Mouse (Mus musculus) limb, embryonic 14.5 days (tissue): ENCODE results near the gene St6galnac4. TPM values are rescaled to one million over a fixed set of nuclear protein-coding genes. Genes with fewer than 3 reads are reported as not detected.

Experiments
- ATAC-seq: fragments of 200-750 bp; cut with Nextera tagmentation; 2 replicates; pipeline ENCODE4 v1.8.0; 2017; ENCODE audit warnings: low read depth, moderate number of reproducible peaks, moderate TSS enrichment; ENCODE audit not compliant: low FRiP score
- DNase-seq: peaks from one replicate; pipeline ENCODE4 v3.0.0-alpha.2; 2015; ENCODE audit warnings: low spot score
- H3K27ac ChIP-seq: fragments of 300-500 bp; sonication (generic); replicated peaks from 2 replicates; pipeline ENCODE4 v1.5.1; 2014; ENCODE audit warnings: low read depth, mild to moderate bottlenecking, low read length, moderate library complexity, mixed read lengths
- H3K27me3 ChIP-seq: fragments of 300-500 bp; sonication (generic); 2 replicates; pipeline ENCODE4 v1.6.1; 2014; ENCODE audit warnings: low read length, mixed read lengths; ENCODE audit not compliant: control insufficient read depth, insufficient read depth
- H3K36me3 ChIP-seq: fragments of 300-500 bp; sonication (generic); 2 replicates; pipeline ENCODE4 v1.6.1; 2014; ENCODE audit warnings: mild to moderate bottlenecking, low read length, moderate library complexity, mixed read lengths; ENCODE audit not compliant: control insufficient read depth, insufficient read depth
- H3K4me1 ChIP-seq: fragments of 300-500 bp; sonication (generic); 2 replicates; pipeline ENCODE4 v1.6.1; 2014; ENCODE audit warnings: antibody characterized with exemption, low read length, mixed read lengths; ENCODE audit not compliant: control insufficient read depth, insufficient read depth
- H3K4me2 ChIP-seq: fragments of 300-500 bp; sonication (generic); replicated peaks from 2 replicates; pipeline ENCODE4 v1.6.1; 2014; ENCODE audit warnings: low read depth, mild to moderate bottlenecking, low read length, moderate library complexity; ENCODE audit not compliant: severe bottlenecking
- H3K4me3 ChIP-seq: fragments of 300-500 bp; sonication (generic); replicated peaks from 2 replicates; pipeline ENCODE4 v1.5.1; 2014; ENCODE audit warnings: low read length
- H3K9ac ChIP-seq: fragments of 300-500 bp; sonication (generic); 2 replicates; pipeline ENCODE4 v1.6.1; 2014; ENCODE audit warnings: mild to moderate bottlenecking, low read depth, low read length, moderate library complexity; ENCODE audit not compliant: severe bottlenecking
- H3K9me3 ChIP-seq: fragments of 300-500 bp; sonication (generic); 2 replicates; pipeline ENCODE4 v1.6.1; 2016; ENCODE audit warnings: low read length; ENCODE audit not compliant: control insufficient read depth
- POLR2A ChIP-seq: fragments of 200-500 bp; IDR thresholded peaks from 2 replicates; pipeline ENCODE4 v1.8.0; 2012; ENCODE audit warnings: inconsistent platforms, mild to moderate bottlenecking, moderate library complexity, borderline replicate concordance; ENCODE audit not compliant: insufficient read depth, insufficient read length; ENCODE audit errors: extremely low read depth
- WGBS: fragments of 180-500 bp; shearing (Covaris S2); extraction: QIAGEN DNeasy Blood & Tissue Kit; methylation state at CpG from one replicate; pipeline ENCODE4 v1.1.7; 2014; 5-methylcytosine and 5-hydroxymethylcytosine counted together
- polyA plus RNA-seq, 2 experiments: library from polyadenylated mRNA; depleted of rRNA in 1 of 2; stranded (reverse) in 1 of 2; unstranded in 1 of 2; fragments of >200 nt; fragmentation: Nextera tagmentation in 1 of 2; extraction: Ambion mirVana in 1 of 2; gene quantifications; 2 replicates each; pipeline versions ENCODE4 v1.2.1 to v1.2.3; 2012 to 2014

Gene St6galnac4
- polyA plus RNA-seq, 2 experiments = 31.8 to 33.9 TPM

- DNase-seq (peak; percentile 91), ATAC-seq (peak; percentile 92)
- H3K9ac ChIP-seq = peak within 1 kb of the TSS; percentile 71
- H3K36me3 ChIP-seq = peaks cover 38% of the 10 kb centered on the region
- H3K27ac ChIP-seq = peak within 1 kb of the TSS; percentile 58; the same call in 1 of the 2 replicates
- peak; percentile 76; the same call in 1 of the 2 replicates for TF ChIP-seq POLR2A
- H3K4me1 ChIP-seq = peaks cover 14% of the 10 kb centered on the region
- no peaks in the 10 kb centered on the region for H3K27me3 ChIP-seq
- peak within 1 kb of the TSS; percentile 94 for H3K4me2 ChIP-seq
- WGBS = 2% methylated on average over 34 of the region's 36 CpGs
- no peaks in the 10 kb centered on the region for H3K9me3 ChIP-seq
- H3K4me3 ChIP-seq = peak within 1 kb of the TSS; percentile 76
Observed at GRCm38 (mm10) chr2:32570698-32571494, 16.0 kb upstream of the St6galnac4 start, which contains the start of gene Dpm2. Gene Dpm2 (plus strand): TSS chr2:32570858.

- H3K4me2 ChIP-seq = no peak overlapping the region
- WGBS = 92% methylated on average over 11 of the region's 11 CpGs
Observed at GRCm38 (mm10) chr2:32572196-32572595, 14.7 kb upstream of the St6galnac4 start.

DNA sequence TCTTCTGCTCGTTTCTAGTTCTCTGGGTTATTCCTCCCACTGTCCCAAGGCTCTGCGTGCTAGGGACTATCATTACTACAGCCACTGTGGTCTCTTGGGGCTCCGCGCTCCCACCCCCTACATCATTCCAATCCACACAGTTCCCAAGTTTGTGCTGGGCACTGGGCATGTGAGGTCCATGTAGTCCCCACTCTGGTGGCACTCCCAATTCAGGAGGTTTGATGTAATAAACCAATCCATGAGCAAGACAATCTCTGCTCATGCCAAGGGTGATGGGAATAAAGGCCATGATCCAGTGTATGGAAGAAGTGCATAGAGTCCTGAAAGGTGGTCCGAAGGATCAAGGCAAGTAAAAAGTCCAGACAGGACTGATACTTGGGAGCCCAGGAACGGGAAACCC lies 12.4 kb upstream of the St6galnac4 start, which contains the start of gene Pip5kl1:
Gene Pip5kl1, plus strand, starts transcription at position 301 of the 400 bp plus-strand sequence.
- no peaks in the 10 kb centered on the region for H3K27me3 ChIP-seq
- no peak for DNase-seq
- peak within 1 kb of the TSS; percentile 47 for H3K9ac ChIP-seq
- H3K27ac ChIP-seq = no peak within 1 kb of the TSS
- peak within 1 kb of the TSS; percentile 96 for H3K4me2 ChIP-seq
- H3K36me3 ChIP-seq = peaks cover 5% of the 10 kb centered on the region
- ATAC-seq = no peak
- WGBS = 83% methylated on average over 6 of the region's 6 CpGs
- peaks cover 14% of the 10 kb centered on the region for H3K4me1 ChIP-seq
- H3K9me3 ChIP-seq = no peaks in the 10 kb centered on the region
- H3K4me3 ChIP-seq = peak within 1 kb of the TSS; percentile 48
- TF ChIP-seq POLR2A = no peak

More at GRCm38 (mm10) chr2:32572196-32572595, 14.7 kb upstream of the St6galnac4 start:
- H3K27me3 ChIP-seq = no peaks in the 10 kb centered on the region
- DNase-seq = no peak
- H3K9ac ChIP-seq = no peak overlapping the region
- no peak overlapping the region for H3K27ac ChIP-seq
- no peak for ATAC-seq
- no peak overlapping the region for H3K4me3 ChIP-seq
- no peaks in the 10 kb centered on the region for H3K9me3 ChIP-seq
- no peak for TF ChIP-seq POLR2A
- H3K4me1 ChIP-seq = peaks cover 14% of the 10 kb centered on the region
- H3K36me3 ChIP-seq = peaks cover 27% of the 10 kb centered on the region

GRCm38 (mm10) chr2:32574901-32575585 lies 11.9 kb upstream of the St6galnac4 start:
- ATAC-seq (no peak), DNase-seq (no peak)
- Histone ChIP-seq H3K27ac (no peak overlapping the region), H3K4me1 (peaks cover 14% of the 10 kb centered on the region), H3K27me3 (no peaks in the 10 kb centered on the region), H3K9me3 (no peaks in the 10 kb centered on the region), H3K36me3 (peaks cover 4% of the 10 kb centered on the region), H3K4me3 (peak overlapping the region; percentile 48), H3K9ac (peak overlapping the region; percentile 47), H3K4me2 (peak overlapping the region; percentile 96)
- WGBS = 2% methylated on average over 26 of the region's 26 CpGs
- TF ChIP-seq POLR2A = no peak

DNA sequence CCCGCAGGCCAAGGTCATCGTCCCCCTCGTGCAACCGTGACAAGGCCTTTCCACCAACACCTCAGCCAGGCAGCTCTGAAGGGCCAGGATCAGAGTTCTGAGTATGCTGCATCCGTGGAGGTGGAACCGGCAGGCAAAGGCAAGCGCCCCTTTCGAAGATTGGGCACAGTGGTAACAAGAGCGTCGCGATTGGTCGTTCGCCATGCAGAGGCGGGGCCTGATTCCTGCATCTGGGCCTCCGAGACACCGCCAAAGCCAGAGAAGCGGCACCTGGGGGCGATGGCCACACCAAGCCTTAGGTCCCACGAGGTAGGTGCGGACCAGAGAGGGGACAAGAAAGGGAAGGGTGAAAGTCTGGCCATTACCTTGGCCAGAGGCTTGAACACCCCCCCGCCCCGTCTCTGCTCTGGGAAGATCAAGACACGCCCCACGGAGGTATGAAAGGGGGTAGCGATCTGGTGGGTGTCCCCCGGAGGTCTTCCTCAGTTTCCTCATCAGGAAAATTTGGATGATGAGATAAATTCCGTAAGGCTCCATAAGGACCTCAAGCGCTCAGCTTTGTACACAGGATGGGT lies 11.2 kb upstream of the St6galnac4 start, which contains the start of gene 9430097D07Rik:
Gene 9430097D07Rik, minus strand, starts transcription at position 99 of the 575 bp plus-strand sequence.
- Histone ChIP-seq H3K27ac (no peak within 1 kb of the TSS), H3K27me3 (no peaks in the 10 kb centered on the region)

More for the DNA sequence above, 11.2 kb upstream of the St6galnac4 start, which contains the start of gene 9430097D07Rik:
- Histone ChIP-seq H3K36me3 (peaks cover 4% of the 10 kb centered on the region), H3K9ac (peak within 1 kb of the TSS; percentile 47), H3K4me2 (peak within 1 kb of the TSS; percentile 96), H3K4me1 (peaks cover 14% of the 10 kb centered on the region), H3K9me3 (no peaks in the 10 kb centered on the region), H3K4me3 (peak within 1 kb of the TSS; percentile 48)
- TF ChIP-seq POLR2A = no peak
- DNase-seq = peak; percentile 68
- 5% methylated on average over 28 of the region's 28 CpGs for WGBS
- peak; percentile 34; the same call in 1 of the 2 replicates for ATAC-seq
